Mouse (Mus musculus) adrenal gland (tissue): ENCODE data around the gene Ccdc60.
"Not testable (repeated sequence)": the region's sequence is repeated elsewhere in the genome, so short reads cannot be mapped to it uniquely, and the experiment has no call there.

ENCODE experiments used
- intact Hi-C: fragments of 180-260 bp; cut with DNase I; formaldehyde crosslinking; loops from one replicate; pipeline ENCODE4 v1.15.1; 2025

The Ccdc60 gene

DNA sequence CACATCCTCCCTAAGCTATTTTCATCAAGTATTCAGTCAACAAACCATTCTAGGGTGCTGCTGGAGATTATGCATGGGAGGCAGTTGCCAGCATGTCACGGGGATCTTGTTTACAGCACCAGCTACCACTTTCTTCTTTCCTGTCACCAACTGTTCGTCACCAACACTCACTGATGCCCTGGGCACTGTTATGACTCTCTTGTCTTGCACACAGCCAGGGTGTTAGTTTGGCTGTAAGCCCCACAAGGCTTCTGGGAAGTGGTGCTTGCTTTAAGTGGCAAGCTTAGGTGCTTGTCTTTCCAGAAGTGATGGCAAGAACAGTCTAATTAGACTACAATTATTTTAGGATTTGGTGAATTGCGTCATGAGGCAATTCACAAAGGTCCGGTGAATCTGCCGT, 86.1 kb downstream of the Ccdc60 start:
- intact Hi-C loops = no loop called here

- intact Hi-C loops = no loop called here
Measured at GRCm38 (mm10) chr5:116194499-116194898, 94.3 kb downstream of the Ccdc60 start.

GRCm38 (mm10) chr5:116192693-116193092, 96.1 kb downstream of the Ccdc60 start:
- intact Hi-C loops = no loop called here

DNA sequence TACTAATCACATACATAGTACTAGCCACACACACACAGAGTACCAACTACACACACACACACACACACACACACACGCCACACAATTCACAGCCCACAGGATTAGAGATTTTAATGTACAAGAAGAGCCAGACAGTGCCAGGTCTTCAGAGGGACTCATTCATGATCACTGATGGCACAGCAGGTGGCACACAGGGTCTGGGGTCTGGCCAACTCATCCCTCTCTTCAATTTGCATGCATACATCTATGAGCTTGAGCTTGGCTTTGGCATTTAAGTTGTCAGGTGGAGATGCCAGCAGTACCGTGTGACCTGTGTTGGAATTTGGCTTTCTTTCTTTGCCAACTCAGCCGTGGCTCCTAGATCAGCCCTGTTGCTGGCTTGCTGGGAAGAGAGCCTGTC, 97.2 kb downstream of the Ccdc60 start:
- intact Hi-C loops = no loop called here

GRCm38 (mm10) chr5:116189818-116190217, 99.0 kb downstream of the Ccdc60 start:
- intact Hi-C loops = no loop called here

DNA sequence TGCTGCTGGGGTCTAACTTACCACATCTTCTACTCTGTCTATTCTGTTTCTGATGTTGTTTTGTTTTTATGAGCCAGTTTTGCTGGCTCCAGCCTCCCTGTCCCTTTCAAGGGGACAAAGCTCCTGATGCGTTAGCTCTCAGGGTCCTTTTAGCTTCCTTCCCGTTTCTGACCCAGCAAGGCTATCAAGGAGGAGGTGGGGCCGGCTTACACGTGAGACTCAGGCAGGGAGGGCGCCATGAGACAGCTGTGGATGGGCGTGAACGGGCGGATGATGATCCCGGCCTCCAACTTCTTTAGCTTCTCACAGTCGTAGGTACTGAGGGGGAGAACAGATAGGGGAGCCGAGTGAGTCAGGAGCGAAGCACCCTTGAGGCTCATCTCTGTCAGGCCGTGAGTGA, 108.2 kb downstream of the Ccdc60 start:
- intact Hi-C loops = no loop called here

DNA sequence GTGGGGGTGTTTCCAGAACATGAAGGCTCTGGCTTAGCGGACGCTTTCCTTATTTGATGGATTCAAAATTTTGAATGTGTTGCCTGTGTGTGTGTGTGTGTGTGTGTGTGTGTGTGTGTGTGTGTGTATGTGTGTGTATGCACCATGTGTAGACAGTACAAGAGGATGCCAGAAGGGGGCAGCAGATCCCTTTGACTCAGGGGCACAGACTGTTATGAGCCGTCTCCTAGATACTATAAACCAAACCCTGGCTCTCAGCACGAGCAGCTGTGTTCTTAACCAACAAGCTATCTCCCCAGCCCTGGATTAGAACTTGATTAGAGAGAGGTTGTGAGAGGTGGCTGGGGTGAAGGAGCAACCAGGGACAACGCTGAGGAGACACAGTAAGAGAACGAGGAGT, 117.1 kb downstream of the Ccdc60 start:
- intact Hi-C loops = no loop called here

DNA sequence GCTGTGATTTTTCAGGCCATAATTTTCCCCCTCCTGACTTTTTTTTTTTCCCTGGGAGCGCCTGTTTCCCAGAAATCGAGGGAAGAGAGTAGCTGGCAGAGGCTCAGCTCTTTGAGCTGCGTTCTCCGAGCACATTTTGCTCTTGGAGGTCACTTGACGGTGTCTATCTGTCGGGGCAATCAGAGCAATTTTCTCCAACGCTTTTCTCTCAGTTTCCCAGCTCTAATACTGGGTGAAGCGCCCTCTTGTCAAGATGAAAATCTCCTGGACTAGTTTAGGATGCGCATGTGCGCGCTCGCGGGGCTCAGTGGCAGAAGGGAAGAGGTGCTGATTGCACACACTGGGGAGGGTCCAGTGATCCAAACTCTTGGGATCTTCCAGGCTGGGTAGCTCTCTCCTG, 121.8 kb downstream of the Ccdc60 start:
- intact Hi-C loops = no loop called here

DNA sequence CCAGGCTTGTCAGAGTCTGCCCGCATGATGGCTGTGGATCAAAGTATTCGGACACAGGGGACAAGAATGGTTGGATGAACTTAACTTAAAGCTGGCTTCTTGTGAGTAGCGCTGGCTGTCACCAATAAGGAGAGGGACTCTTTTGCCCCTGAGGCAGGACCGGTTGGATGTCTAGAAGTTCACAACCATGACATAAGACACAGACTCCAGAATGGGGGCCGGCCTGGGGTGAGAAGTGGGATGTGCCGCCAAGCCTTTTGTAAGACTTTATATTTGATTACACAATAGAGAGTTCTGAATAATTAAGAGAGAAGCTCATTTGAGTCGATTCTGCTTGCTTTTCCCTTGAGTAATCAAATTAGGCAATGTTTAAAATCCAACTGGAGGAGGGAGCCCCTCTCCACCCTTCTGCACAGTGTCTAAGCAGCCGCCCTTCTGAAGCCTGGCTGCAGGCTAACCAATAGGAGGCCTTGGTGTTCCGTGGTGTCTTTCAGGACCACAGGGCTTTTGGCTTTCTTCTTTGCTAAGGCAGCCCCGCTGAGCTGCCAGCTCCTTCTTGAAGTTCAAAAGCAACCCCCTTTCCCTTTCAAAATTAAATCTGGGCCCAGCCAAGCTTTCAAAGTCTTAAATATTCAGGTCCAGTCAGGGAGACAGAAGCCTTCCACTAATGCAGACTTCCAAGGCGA, 123.4 kb downstream of the Ccdc60 start:
- intact Hi-C loops = no loop called here

GRCm38 (mm10) chr5:116154811-116155210, 134.0 kb downstream of the Ccdc60 start:
- intact Hi-C loops = no loop called here

GRCm38 (mm10) chr5:116146446-116146845, 142.3 kb downstream of the Ccdc60 start:
- intact Hi-C loops = not testable (repeated sequence)

DNA sequence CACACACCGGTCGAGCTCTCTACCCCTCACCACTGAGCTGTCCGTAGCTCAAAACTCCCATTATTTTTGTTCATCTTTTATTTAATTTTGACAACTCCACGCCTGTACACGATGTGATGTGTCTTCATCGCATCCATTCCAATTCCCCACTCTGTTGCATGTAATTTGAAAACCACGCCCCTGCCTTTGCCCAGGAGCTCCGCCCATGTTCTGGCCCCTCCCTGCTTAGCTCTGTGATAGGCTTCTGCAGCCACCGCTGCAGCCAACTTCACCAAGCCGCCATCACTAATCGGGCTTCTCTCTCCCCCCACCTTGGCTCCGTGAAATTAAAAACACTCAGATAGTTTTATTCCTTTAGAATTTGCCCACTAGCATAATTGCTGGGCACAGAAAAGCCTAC, 144.1 kb downstream of the Ccdc60 start:
- intact Hi-C loops = no loop called here

GRCm38 (mm10) chr5:116140682-116141081, 148.1 kb downstream of the Ccdc60 start:
- intact Hi-C loops = no loop called here

- intact Hi-C loops = loop anchor here (5.0 to 10.0 kb wide), 2 partner anchors 86 to 351 kb away; no protein-coding TSS in a partner anchor
Measured at GRCm38 (mm10) chr5:116123344-116123743, 165.4 kb downstream of the Ccdc60 start.

- intact Hi-C loops = no loop called here
Measured at GRCm38 (mm10) chr5:116116567-116116966, 172.2 kb downstream of the Ccdc60 start.

DNA sequence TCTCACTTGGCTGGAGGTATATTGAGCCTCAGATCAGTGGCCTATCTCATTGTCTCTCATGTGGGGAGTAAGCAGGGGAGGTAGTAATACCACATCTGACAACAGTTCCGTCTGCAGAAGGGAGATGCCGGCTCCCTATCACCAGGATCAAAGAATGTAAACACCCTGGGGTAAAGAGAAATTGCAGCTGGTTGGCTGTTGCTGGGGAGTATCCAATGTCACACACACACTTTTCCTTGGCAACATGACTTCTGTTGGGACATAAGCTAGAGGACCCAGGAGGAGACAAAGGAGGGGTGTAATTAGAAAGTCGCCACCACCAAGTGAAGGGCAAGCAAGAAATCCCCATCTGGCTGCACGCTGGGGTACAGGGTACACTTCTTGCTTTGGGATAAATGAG, 172.7 kb downstream of the Ccdc60 start:
- intact Hi-C loops = no loop called here

DNA sequence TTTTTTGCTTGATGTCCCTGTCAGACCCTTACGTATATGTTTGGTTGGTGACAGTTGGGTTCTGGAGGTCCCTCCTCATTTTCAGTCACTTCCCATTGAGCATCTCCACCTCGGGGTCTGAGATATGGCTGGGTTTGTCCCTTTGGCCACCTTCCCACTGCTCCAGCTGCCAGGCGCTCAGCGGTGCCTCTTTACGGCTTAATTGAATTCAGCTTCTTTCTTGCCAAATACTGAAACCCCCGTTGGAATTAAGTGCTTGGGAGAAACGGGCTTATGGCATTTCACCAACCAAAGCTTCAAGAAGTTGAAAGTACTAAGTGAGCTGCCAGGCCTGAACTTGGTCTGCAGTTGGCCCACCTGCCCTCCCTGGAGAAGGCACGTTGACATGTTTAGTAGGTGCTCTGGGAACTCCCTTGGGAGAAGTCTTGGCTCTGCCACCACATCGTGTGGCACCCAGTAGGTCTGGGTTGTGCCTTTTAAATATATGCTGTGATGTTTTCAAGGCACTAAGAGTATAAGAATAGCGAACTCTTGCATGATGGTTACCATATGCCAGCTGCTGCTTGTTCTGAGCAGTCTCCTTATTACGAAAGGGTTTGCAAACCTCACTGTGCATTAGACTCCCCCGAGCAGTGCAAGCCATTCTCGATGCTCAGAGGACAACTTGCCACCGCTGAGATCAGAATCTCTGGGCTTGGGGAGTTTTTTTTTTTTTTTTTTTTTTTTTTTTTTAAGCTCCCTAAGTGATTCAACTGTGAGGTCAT, 173.5 kb downstream of the Ccdc60 start:
- intact Hi-C loops = no loop called here

GRCm38 (mm10) chr5:116108651-116109050, 180.1 kb downstream of the Ccdc60 start:
- intact Hi-C loops = no loop called here

DNA sequence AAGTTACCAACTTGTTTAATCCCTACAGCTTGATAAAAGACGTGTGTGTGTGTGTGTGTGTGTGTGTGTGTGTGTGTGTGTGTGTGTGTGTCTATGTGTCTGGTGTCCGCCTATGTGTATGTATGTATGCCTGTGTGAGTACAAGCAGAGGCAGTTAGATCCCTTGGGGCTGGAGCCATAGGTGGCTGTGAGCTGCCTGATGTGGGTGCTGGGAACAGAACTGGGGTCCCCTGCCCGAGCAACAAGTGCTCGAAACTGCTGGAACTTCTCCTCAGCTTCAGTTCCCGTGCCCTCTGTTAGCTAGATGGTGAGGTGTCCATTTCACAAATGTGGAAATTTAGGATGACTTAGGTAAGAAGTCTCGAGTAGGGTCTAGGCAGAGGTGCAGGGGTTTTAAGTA, 204.6 kb downstream of the Ccdc60 start:
- intact Hi-C loops = no loop called here

DNA sequence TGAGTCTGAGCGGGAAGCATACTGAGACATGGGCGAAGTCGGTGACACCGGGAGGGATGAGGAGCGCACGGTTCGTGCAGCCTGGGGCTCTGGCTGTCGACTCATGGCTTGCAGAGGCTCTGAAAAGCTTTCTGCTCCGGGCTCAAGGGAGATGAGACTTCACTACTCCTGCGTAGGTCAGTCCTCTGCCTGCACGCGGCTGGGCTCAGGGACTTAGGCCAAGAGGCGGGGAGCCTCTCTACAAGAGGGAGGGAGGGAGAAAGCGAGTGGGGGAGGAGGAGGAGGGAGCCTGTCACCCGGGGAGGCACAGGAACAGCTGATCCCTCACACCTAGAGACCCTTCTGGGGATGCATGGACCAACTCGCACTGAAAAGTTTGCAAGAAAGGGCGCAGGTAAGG, 205.7 kb downstream of the Ccdc60 start, which contains the start of gene Tmem233:
TSS of gene Tmem233 (minus strand) at position 164 of the 400 bp plus-strand sequence.
- intact Hi-C loops = no loop called here

GRCm38 (mm10) chr5:116082241-116082900, 206.4 kb downstream of the Ccdc60 start:
- intact Hi-C loops = no loop called here

DNA sequence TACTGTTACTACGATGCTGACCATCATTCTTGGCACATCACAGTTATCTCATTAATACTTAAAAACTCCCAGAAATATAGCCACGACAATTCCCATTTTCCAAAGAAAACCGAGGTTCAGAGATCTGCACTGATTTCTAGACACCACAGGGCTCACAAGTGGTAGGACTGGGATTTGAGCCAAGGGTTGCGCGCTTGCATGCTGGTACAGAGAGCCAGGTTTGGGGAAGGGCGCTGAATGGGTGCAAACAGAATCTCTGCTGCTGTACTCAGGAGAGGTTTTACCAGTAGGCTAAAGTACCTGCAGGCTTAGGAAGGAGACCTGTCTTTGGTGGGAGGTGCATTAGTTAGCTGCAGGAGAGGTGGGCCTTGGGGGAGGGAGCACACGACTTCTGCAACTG, 207.2 kb downstream of the Ccdc60 start:
- intact Hi-C loops = no loop called here
